Mouse (Mus musculus) lung, adult 2 months (tissue): Measurements from ENCODE around the gene Zfhx3. TPM values are rescaled to one million over a fixed set of nuclear protein-coding genes. Genes with fewer than 3 reads are reported as not detected.
A peak's percentile ranks its signal among the peaks of the same experiment; 100 is the strongest.

Source experiments
- DNase-seq: peaks from one replicate; pipeline ENCODE4 v3.0.0; 2022
- H3K4me1 ChIP-seq: fragments of 200-500 bp; 2 replicates; pipeline ENCODE4 v1.6.1; 2011; ENCODE audit warnings: low read length; ENCODE audit not compliant: control insufficient read depth, insufficient read depth
- H3K4me3 ChIP-seq: fragments of 200-500 bp; replicated peaks from 2 replicates; pipeline ENCODE3; 2011; ENCODE audit warnings: low read depth, mild to moderate bottlenecking, control low read depth, low read length; ENCODE audit errors: extremely low read depth
- CTCF ChIP-seq: fragments of 200-500 bp; IDR thresholded peaks from 2 replicates; pipeline ENCODE4 v1.5.1; 2011; ENCODE audit warnings: mild to moderate bottlenecking, low read length, control low read depth; ENCODE audit not compliant: insufficient read depth
- POLR2A ChIP-seq: fragments of 200-500 bp; IDR thresholded peaks from 2 replicates; pipeline ENCODE4 v1.6.1; 2011; ENCODE audit warnings: low read depth, mild to moderate bottlenecking, control low read depth, low read length, borderline replicate concordance; ENCODE audit errors: extremely low read depth
- WGBS: fragments of 180-500 bp; shearing (Covaris S2); methylation state at CpG from one replicate; pipeline ENCODE4 v1.1.7; 2018; 5-methylcytosine and 5-hydroxymethylcytosine counted together
- polyA plus RNA-seq: library from polyadenylated mRNA; depleted of rRNA; stranded (reverse); fragments of >200 nt; gene quantifications from 2 replicates; pipeline ENCODE4 v1.2.3, GENCODE M21; 2012

Gene Zfhx3
- polyA plus RNA-seq, 1 experiment: 8.0 TPM

GRCm38 (mm10) chr8:108072126-108072746 is 129.8 kb downstream of the Zfhx3 start:
- Histone ChIP-seq H3K4me1 (no peaks in the 10 kb centered on the region), H3K4me3 (no peak overlapping the region)
- TF ChIP-seq CTCF (no peak), POLR2A (no peak)
- no peak for DNase-seq
- 45% methylated on average over 2 of the region's 2 CpGs for whole genome bisulfite sequencing

- Histone ChIP-seq H3K4me1 (no peaks in the 10 kb centered on the region), H3K4me3 (no peak overlapping the region)
- no peak for TF ChIP-seq CTCF
- TF ChIP-seq POLR2A: no peak
- 76% methylated on average over 5 of the region's 5 CpGs for WGBS
- no peak for DNase-seq
Measured at GRCm38 (mm10) chr8:108072853-108073252, 130.4 kb downstream of the Zfhx3 start.

- no peak for DNase-seq
- Histone ChIP-seq H3K4me3 (no peak overlapping the region), H3K4me1 (no peaks in the 10 kb centered on the region)
- TF ChIP-seq POLR2A (no peak), CTCF (no peak)
- 66% methylated on average over 5 of the region's 5 CpGs for WGBS
Measured at GRCm38 (mm10) chr8:108075176-108075575, 132.7 kb downstream of the Zfhx3 start.

DNA sequence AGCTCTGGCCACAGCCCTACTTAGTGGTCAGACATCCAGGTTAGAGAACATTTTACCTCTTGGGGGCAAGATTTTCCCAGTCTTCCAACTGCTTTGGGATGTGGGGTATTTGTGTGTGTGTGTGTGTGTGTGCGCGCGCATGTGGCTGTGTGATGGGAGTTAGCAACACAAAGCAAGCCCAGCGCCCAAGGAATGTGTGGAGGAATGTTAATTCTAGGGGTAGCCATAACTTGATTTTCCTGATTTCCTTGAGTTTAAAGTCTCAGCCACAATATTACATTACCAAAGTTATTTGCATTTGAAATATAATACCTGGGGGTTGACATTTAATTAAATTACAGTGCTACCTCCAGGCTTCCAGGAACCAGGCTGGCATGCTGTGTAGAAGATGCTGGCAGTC is 136.3 kb downstream of the Zfhx3 start:
- Histone ChIP-seq H3K4me1 (no peaks in the 10 kb centered on the region), H3K4me3 (no peak overlapping the region)
- no peak for DNase-seq
- TF ChIP-seq POLR2A: no peak
- no peak for TF ChIP-seq CTCF
- 91% methylated on average over 4 of the region's 4 CpGs for WGBS

DNA sequence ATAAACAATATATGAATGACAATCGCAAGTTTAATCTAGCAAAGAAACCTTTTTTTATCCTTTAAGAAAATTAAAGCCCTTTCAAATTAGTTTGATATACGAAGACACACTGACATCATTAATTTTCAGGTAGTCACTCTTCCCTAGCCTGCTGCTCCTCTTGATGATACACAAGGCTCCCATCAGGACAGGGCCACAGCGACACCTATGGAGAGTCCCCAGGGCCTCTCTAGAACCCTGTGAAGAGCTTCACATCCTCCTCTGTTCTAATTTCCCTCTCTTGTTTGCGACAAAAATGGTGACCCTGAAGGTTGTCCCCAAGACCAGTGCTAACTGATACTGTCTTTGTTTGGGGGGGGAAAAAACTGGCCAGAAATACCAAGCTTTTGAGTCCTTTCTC is 144.5 kb downstream of the Zfhx3 start:
- TF ChIP-seq POLR2A (no peak), CTCF (no peak)
- no peak for DNase-seq
- 68% methylated on average over 4 of the region's 4 CpGs for WGBS
- H3K4me3 ChIP-seq: no peak overlapping the region
- H3K4me1 ChIP-seq: no peaks in the 10 kb centered on the region

GRCm38 (mm10) chr8:108089632-108090031 is 147.2 kb downstream of the Zfhx3 start:
- 75% methylated on average over 5 of the region's 5 CpGs for WGBS
- no peak overlapping the region for H3K4me3 ChIP-seq
- H3K4me1 ChIP-seq: no peaks in the 10 kb centered on the region
- TF ChIP-seq CTCF (no peak), POLR2A (no peak)
- DNase-seq: no peak

GRCm38 (mm10) chr8:108098598-108098997 is 156.2 kb downstream of the Zfhx3 start:
- H3K4me1 ChIP-seq: no peaks in the 10 kb centered on the region
- no peak for DNase-seq
- no peak for TF ChIP-seq POLR2A
- TF ChIP-seq CTCF: no peak
- no peak overlapping the region for H3K4me3 ChIP-seq
- 89% methylated on average over 13 of the region's 13 CpGs for WGBS

DNA sequence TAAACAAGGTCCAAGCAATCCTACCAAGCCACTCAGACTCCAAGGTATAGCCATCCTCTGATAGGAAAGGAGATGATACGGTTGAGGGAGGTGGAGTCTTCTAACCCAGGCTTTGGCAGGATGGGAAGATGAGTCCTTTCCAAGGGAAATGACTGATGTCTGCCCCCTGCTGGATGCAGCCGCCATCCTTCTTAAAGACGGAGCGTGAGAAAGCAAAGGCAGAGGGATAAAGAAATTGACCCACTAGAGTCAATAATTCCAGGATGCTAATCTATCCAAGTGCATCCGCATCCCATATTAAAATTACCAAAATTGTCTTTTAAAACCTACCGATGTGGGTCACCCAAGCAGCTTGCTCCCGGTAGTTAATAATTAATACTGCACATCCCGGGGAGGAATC is 158.7 kb downstream of the Zfhx3 start:
- peak; percentile 14 for DNase-seq
- Histone ChIP-seq H3K4me3 (no peak overlapping the region), H3K4me1 (no peaks in the 10 kb centered on the region)
- 73% methylated on average over 8 of the region's 8 CpGs for WGBS
- TF ChIP-seq CTCF (peak; percentile 25; the same call in 1 of the 2 replicates), POLR2A (no peak)

DNA sequence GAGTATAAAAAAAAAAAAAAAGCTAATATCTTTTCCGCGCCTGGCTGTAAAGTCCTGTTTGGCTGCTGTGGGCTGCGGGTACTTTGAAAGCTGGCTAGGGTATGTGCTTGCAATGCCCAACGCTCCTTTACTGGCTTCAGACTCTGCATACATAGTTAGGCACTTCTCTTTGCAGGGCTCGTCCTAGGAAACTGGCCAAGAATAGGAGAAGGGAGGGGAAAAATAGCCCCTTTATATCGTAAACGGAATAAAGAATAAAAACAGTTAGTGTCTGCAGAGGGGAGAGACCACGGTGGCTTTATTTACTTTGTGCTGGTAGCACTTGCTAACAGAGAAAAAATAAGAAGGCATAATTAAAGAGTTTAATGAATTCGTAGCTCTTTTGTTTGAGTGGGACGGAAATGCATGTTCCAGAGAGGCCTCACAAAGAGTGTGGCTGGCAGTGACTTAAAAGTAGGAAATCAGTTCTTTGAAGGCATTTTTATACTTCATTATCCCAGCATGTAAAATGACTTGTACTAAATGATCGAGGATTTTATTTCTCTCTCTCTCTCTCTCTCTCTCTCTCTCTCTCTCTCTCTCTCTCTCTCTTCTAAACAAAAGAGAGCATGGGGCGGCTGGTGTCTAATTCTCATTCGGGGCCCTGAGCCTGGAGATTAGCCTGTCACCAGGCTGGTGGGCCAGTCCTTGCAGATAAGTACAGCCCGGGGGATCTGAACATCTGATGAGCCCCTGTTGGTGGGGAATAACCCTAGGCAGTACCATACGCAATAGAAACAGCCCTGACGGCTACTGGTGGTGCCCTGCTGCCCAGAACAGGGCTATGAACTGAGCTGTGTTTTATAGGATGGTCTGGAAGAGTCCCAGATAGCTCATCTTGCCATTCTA is 159.8 kb downstream of the Zfhx3 start:
- Histone ChIP-seq H3K4me3 (no peak overlapping the region), H3K4me1 (no peaks in the 10 kb centered on the region)
- no peak for DNase-seq
- TF ChIP-seq CTCF (no peak), POLR2A (no peak)
- 51% methylated on average over 16 of the region's 16 CpGs for WGBS

GRCm38 (mm10) chr8:108104471-108105098 is 162.1 kb downstream of the Zfhx3 start:
- TF ChIP-seq CTCF: no peak
- TF ChIP-seq POLR2A: no peak
- DNase-seq: no peak
- 25% methylated on average over 10 of the region's 10 CpGs for WGBS

More at GRCm38 (mm10) chr8:108104471-108105098, 162.1 kb downstream of the Zfhx3 start:
- no peak overlapping the region for H3K4me3 ChIP-seq
- no peaks in the 10 kb centered on the region for H3K4me1 ChIP-seq
